Mouse (Mus musculus): ENCODE measurements at regions not wholly inside any gene's neighbourhood (a gene's known extent, or its start where the extent isn't known, plus 50 kb on each side); places are given as distances from the start of the nearest gene placed in this dataset.

DNA sequence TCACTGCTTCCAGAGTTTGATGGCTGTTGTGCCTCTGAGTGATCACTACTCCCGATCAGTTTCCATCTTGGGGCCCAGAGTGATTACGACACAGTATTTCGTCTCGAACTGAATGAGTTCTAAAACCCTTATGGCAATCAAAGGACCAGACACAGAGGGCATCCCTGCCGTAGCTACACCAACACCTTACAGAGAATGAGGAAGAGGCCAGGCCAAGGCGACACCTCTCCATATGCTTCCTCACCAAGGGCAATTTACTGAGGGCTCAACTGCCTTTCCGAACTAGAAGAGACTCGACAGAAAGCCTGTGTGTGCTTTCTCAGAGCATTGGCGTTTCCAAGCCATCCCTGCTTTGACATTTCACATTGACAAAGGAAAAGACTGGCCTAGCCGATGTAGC is 289.8 kb upstream of the G2e3 start:
- no peaks in the 10 kb centered on the region for H3K27me3 ChIP-seq (ENCODE audit: control insufficient read depth, insufficient read depth, low read length)
- no peak overlapping the region for H3K4me3 ChIP-seq (ENCODE audit: control insufficient read depth, low read depth, low read length)
- TF ChIP-seq CTCF (IDR thresholded peaks at IDR 0.05; ENCODE audit: control insufficient read depth, insufficient read depth, insufficient replicate concordance, low read depth, low read length), result no peak
- TF ChIP-seq POLR2A (IDR thresholded peaks at IDR 0.05; ENCODE audit: control insufficient read depth, low read depth, low read length), result no peak
- H3K27ac ChIP-seq (ENCODE audit: control insufficient read depth, insufficient read depth, low read depth, low read length), result no peak overlapping the region
- no peaks in the 10 kb centered on the region for H3K36me3 ChIP-seq (ENCODE audit: control insufficient read depth, insufficient read depth, low read length)
- no peaks in the 10 kb centered on the region for H3K4me1 ChIP-seq (ENCODE audit: control insufficient read depth, insufficient read depth, low read length)

GRCm38 (mm10) chr12:51047116-51047515 is 300.7 kb upstream of the G2e3 start:
- Histone ChIP-seq H3K4me1 (ENCODE audit: control insufficient read depth, insufficient read depth, low read length) (no peaks in the 10 kb centered on the region), H3K4me3 (ENCODE audit: control insufficient read depth, low read depth, low read length) (no peak overlapping the region), H3K27ac (ENCODE audit: control insufficient read depth, insufficient read depth, low read depth, low read length) (no peak overlapping the region), H3K36me3 (ENCODE audit: control insufficient read depth, insufficient read depth, low read length) (no peaks in the 10 kb centered on the region), H3K27me3 (ENCODE audit: control insufficient read depth, insufficient read depth, low read length) (no peaks in the 10 kb centered on the region)
- no peak for TF ChIP-seq POLR2A (IDR thresholded peaks at IDR 0.05; ENCODE audit: control insufficient read depth, low read depth, low read length)
- no peak for TF ChIP-seq CTCF (IDR thresholded peaks at IDR 0.05; ENCODE audit: control insufficient read depth, insufficient read depth, insufficient replicate concordance, low read depth, low read length)

GRCm38 (mm10) chr12:51045437-51045836 is 302.4 kb upstream of the G2e3 start:
- Histone ChIP-seq H3K4me3 (ENCODE audit: control insufficient read depth, low read depth, low read length) (no peak overlapping the region), H3K4me1 (ENCODE audit: control insufficient read depth, insufficient read depth, low read length) (no peaks in the 10 kb centered on the region), H3K27me3 (ENCODE audit: control insufficient read depth, insufficient read depth, low read length) (no peaks in the 10 kb centered on the region), H3K36me3 (ENCODE audit: control insufficient read depth, insufficient read depth, low read length) (no peaks in the 10 kb centered on the region), H3K27ac (ENCODE audit: control insufficient read depth, insufficient read depth, low read depth, low read length) (no peak overlapping the region)
- no peak for TF ChIP-seq CTCF (IDR thresholded peaks at IDR 0.05; ENCODE audit: control insufficient read depth, insufficient read depth, insufficient replicate concordance, low read depth, low read length)
- TF ChIP-seq POLR2A (IDR thresholded peaks at IDR 0.05; ENCODE audit: control insufficient read depth, low read depth, low read length), result no peak

DNA sequence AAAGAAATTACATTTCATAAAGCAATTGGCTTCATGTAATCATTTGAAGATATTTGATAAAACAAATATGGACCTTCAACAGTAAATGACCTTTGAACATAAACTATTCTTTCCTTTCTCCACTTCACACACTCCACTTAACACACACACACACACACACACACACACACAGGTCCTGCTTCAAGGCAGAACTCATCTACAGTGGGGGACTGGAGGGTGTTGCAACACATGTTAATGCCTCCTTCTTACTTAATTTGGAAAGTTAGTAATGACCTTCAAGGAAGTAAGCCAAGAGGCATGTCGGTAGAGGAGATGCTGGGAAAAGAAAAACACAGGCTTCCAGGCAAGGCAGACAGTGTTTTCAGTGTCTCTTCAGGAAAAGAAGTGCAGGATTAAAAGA is 302.8 kb upstream of the G2e3 start:
- H3K36me3 ChIP-seq (ENCODE audit: control insufficient read depth, insufficient read depth, low read length), result no peaks in the 10 kb centered on the region
- no peak overlapping the region for H3K27ac ChIP-seq (ENCODE audit: control insufficient read depth, insufficient read depth, low read depth, low read length)
- H3K27me3 ChIP-seq (ENCODE audit: control insufficient read depth, insufficient read depth, low read length), result no peaks in the 10 kb centered on the region
- TF ChIP-seq CTCF (IDR thresholded peaks at IDR 0.05; ENCODE audit: control insufficient read depth, insufficient read depth, insufficient replicate concordance, low read depth, low read length) (no peak), POLR2A (IDR thresholded peaks at IDR 0.05; ENCODE audit: control insufficient read depth, low read depth, low read length) (no peak)
- H3K4me1 ChIP-seq (ENCODE audit: control insufficient read depth, insufficient read depth, low read length), result no peaks in the 10 kb centered on the region
- no peak overlapping the region for H3K4me3 ChIP-seq (ENCODE audit: control insufficient read depth, low read depth, low read length)

GRCm38 (mm10) chr12:51032193-51032592 is 315.7 kb upstream of the G2e3 start:
- Histone ChIP-seq H3K27ac (ENCODE audit: control insufficient read depth, insufficient read depth, low read depth, low read length) (no peak overlapping the region), H3K36me3 (ENCODE audit: control insufficient read depth, insufficient read depth, low read length) (no peaks in the 10 kb centered on the region), H3K4me3 (ENCODE audit: control insufficient read depth, low read depth, low read length) (no peak overlapping the region), H3K27me3 (ENCODE audit: control insufficient read depth, insufficient read depth, low read length) (no peaks in the 10 kb centered on the region), H3K4me1 (ENCODE audit: control insufficient read depth, insufficient read depth, low read length) (peaks cover 3% of the 10 kb centered on the region; the same call in 1 of the 2 replicates)
- no peak for TF ChIP-seq CTCF (IDR thresholded peaks at IDR 0.05; ENCODE audit: control insufficient read depth, insufficient read depth, insufficient replicate concordance, low read depth, low read length)
- TF ChIP-seq POLR2A (IDR thresholded peaks at IDR 0.05; ENCODE audit: control insufficient read depth, low read depth, low read length), result no peak

- no peak for TF ChIP-seq POLR2A (IDR thresholded peaks at IDR 0.05; ENCODE audit: control insufficient read depth, low read depth, low read length)
- no peak for TF ChIP-seq CTCF (IDR thresholded peaks at IDR 0.05; ENCODE audit: control insufficient read depth, insufficient read depth, insufficient replicate concordance, low read depth, low read length)
- Histone ChIP-seq H3K4me1 (ENCODE audit: control insufficient read depth, insufficient read depth, low read length) (peaks cover 3% of the 10 kb centered on the region; the same call in 1 of the 2 replicates), H3K27ac (ENCODE audit: control insufficient read depth, insufficient read depth, low read depth, low read length) (no peak overlapping the region), H3K36me3 (ENCODE audit: control insufficient read depth, insufficient read depth, low read length) (no peaks in the 10 kb centered on the region), H3K27me3 (ENCODE audit: control insufficient read depth, insufficient read depth, low read length) (no peaks in the 10 kb centered on the region), H3K4me3 (ENCODE audit: control insufficient read depth, low read depth, low read length) (peak overlapping the region; percentile 17; the same call in 1 of the 2 replicates)
Observed at GRCm38 (mm10) chr12:51028601-51029174, 319.2 kb upstream of the G2e3 start.

GRCm38 (mm10) chr12:51026046-51026445 is 321.8 kb upstream of the G2e3 start:
- Histone ChIP-seq H3K27me3 (ENCODE audit: control insufficient read depth, insufficient read depth, low read length) (no peaks in the 10 kb centered on the region), H3K27ac (ENCODE audit: control insufficient read depth, insufficient read depth, low read depth, low read length) (no peak overlapping the region), H3K36me3 (ENCODE audit: control insufficient read depth, insufficient read depth, low read length) (no peaks in the 10 kb centered on the region), H3K4me1 (ENCODE audit: control insufficient read depth, insufficient read depth, low read length) (peaks cover 3% of the 10 kb centered on the region; the same call in 1 of the 2 replicates), H3K4me3 (ENCODE audit: control insufficient read depth, low read depth, low read length) (no peak overlapping the region)
- no peak for TF ChIP-seq CTCF (IDR thresholded peaks at IDR 0.05; ENCODE audit: control insufficient read depth, insufficient read depth, insufficient replicate concordance, low read depth, low read length)
- TF ChIP-seq POLR2A (IDR thresholded peaks at IDR 0.05; ENCODE audit: control insufficient read depth, low read depth, low read length), result no peak
